Mouse (Mus musculus) bone marrow macrophage, adult 2 months (primary cell): ENCODE measurements around the gene Alk. TPM values are rescaled to one million over a fixed set of nuclear protein-coding genes. Genes with fewer than 3 reads are reported as not detected.

Experiments
- H3K27ac ChIP-seq: 2 replicates; pipeline ENCODE4 v1.5.1; 2012; ENCODE audit warnings: low read depth, low read length; ENCODE audit not compliant: insufficient read depth
- H3K4me1 ChIP-seq: 2 replicates; pipeline ENCODE4 v1.6.1; 2012; ENCODE audit warnings: low read length; ENCODE audit not compliant: control insufficient read depth, insufficient read depth
- H3K4me3 ChIP-seq: 2 replicates; pipeline ENCODE4 v1.5.1; 2012; ENCODE audit warnings: mild to moderate bottlenecking, low read length, moderate library complexity; ENCODE audit not compliant: insufficient read depth
- CTCF ChIP-seq: IDR thresholded peaks from 2 replicates; pipeline ENCODE4 v1.5.1; 2012; ENCODE audit warnings: low read depth, mild to moderate bottlenecking, low read length, moderate library complexity
- POLR2A ChIP-seq: IDR thresholded peaks from 2 replicates; pipeline ENCODE4 v1.6.1; 2012; ENCODE audit warnings: mild to moderate bottlenecking, low read depth, low read length, borderline replicate concordance
- polyA plus RNA-seq: library from polyadenylated mRNA; stranded (reverse); fragments of >200 nt; gene quantifications from 2 replicates; pipeline ENCODE4 v1.2.4, GENCODE M21; 2012; ENCODE audit not compliant: missing spikeins, insufficient read depth, insufficient read length

The Alk gene
- polyA plus RNA-seq, 1 experiment, result not detected

- no peak for TF ChIP-seq CTCF
- no peak for TF ChIP-seq POLR2A
Measured at GRCm38 (mm10) chr17:72120278-72120677, 484.1 kb downstream of the Alk start.

GRCm38 (mm10) chr17:72118376-72118775 is 486.1 kb downstream of the Alk start:
- Histone ChIP-seq H3K4me3 (no peak overlapping the region), H3K27ac (no peak overlapping the region), H3K4me1 (no peaks in the 10 kb centered on the region)
- TF ChIP-seq POLR2A (no peak), CTCF (no peak)

More at GRCm38 (mm10) chr17:72120278-72120677, 484.1 kb downstream of the Alk start:
- Histone ChIP-seq H3K4me3 (no peak overlapping the region), H3K4me1 (no peaks in the 10 kb centered on the region), H3K27ac (no peak overlapping the region)

DNA sequence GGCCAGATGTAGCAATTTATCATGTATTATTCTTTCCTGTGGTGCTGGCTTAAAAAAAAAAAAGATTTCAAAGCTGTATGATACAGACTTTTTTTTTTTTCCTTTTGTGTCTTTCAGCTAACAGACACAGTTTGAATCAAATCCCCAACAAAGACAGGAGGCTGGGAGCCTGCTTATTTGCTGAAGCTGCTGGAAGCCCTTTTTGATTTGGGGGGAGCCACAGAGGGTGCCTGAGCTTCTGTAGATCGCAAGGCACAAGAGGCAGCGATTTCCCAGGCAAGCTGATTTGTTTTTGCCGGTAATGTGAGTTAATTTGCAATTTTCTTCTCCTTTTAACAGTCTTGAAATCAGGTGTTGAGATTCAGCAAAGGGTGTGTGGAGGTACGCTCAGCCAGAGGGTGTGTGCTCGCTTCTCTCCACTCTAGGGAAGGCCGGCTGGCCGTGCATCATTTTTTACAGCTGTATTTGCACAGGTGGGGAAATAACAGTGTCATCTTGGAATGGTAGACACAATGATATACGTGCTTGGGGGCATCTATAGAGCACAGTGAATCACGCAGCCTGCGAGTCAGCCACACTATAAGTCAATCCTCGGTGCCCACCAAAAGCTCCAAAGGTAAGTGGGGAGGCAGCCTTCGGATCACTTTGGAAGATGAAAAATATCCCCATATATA is 489.0 kb downstream of the Alk start:
- Histone ChIP-seq H3K4me1 (no peaks in the 10 kb centered on the region), H3K27ac (no peak overlapping the region), H3K4me3 (no peak overlapping the region)
- no peak for TF ChIP-seq POLR2A
- no peak for TF ChIP-seq CTCF

DNA sequence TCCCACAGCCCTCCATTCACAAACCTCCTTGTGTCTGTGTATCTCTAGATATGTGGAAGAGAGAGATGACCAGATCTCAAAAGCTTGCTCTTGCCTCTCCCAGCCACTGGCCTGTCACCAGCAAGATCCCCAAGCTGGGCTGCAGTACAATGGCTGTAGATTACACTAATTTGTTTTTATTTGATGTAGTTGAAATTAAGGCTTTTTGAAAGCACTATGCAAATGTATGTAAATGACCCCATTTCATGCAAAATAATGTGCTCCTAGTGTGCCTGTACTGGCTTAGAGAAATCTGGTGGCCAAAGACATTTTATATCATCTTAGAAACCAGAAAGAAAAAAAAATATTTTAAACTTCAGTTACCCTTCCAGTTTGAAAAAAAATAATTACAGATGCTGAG is 492.4 kb downstream of the Alk start:
- H3K27ac ChIP-seq, result no peak overlapping the region
- TF ChIP-seq CTCF, result no peak
- TF ChIP-seq POLR2A, result no peak
- H3K4me3 ChIP-seq, result no peak overlapping the region
- H3K4me1 ChIP-seq, result no peaks in the 10 kb centered on the region

GRCm38 (mm10) chr17:72111528-72111927 is 492.9 kb downstream of the Alk start:
- no peak for TF ChIP-seq CTCF
- TF ChIP-seq POLR2A, result no peak
- H3K4me1 ChIP-seq, result no peaks in the 10 kb centered on the region
- no peak overlapping the region for H3K27ac ChIP-seq
- H3K4me3 ChIP-seq, result no peak overlapping the region

GRCm38 (mm10) chr17:72087261-72087703 is 517.1 kb downstream of the Alk start:
- TF ChIP-seq CTCF (no peak), POLR2A (no peak)
- no peak overlapping the region for H3K27ac ChIP-seq

GRCm38 (mm10) chr17:72081396-72081795 is 523.0 kb downstream of the Alk start:
- Histone ChIP-seq H3K27ac (no peak overlapping the region), H3K4me1 (no peaks in the 10 kb centered on the region), H3K4me3 (no peak overlapping the region)
- TF ChIP-seq CTCF (no peak), POLR2A (no peak)

More at GRCm38 (mm10) chr17:72087261-72087703, 517.1 kb downstream of the Alk start:
- Histone ChIP-seq H3K4me3 (no peak overlapping the region), H3K4me1 (no peaks in the 10 kb centered on the region)

DNA sequence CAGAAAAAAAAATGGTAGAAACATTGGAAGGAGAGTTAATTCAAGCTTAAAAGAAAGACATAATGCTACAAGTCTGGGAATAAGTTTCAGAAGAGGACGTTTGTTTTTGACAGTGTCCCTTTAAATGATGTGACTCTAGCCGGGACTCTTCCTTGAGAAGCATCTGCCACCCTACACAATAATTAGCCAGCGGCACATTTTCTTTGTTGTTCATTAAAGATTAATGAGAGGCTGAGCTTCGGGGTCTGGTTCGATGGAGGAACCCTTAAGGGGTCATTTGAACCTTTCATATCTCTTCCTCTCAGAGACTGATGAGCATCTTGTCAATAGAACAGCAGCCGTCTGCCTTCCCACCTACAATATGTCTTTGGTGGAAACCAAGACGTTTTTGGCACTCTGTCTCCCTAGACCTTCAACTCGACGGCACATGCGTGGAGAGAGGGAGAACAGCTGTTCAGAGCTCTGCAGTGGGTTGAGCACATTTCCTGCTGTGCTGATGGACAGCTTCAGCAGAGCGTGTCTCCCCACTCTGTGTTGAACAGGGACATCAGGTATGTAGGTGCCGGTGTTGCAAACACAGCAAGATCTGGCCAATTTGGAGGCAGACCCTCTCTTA is 528.0 kb downstream of the Alk start:
- Histone ChIP-seq H3K27ac (no peak overlapping the region), H3K4me3 (no peak overlapping the region), H3K4me1 (no peaks in the 10 kb centered on the region)
- TF ChIP-seq CTCF, result no peak
- no peak for TF ChIP-seq POLR2A

- H3K4me1 ChIP-seq, result no peaks in the 10 kb centered on the region
- TF ChIP-seq POLR2A (no peak), CTCF (no peak)
- no peak overlapping the region for H3K4me3 ChIP-seq
- H3K27ac ChIP-seq, result no peak overlapping the region
Measured at GRCm38 (mm10) chr17:72071871-72072270, 532.6 kb downstream of the Alk start.

GRCm38 (mm10) chr17:72068176-72068575 is 536.3 kb downstream of the Alk start:
- no peak overlapping the region for H3K4me3 ChIP-seq
- no peaks in the 10 kb centered on the region for H3K4me1 ChIP-seq
- H3K27ac ChIP-seq, result no peak overlapping the region
- TF ChIP-seq CTCF (no peak), POLR2A (no peak)

GRCm38 (mm10) chr17:72062978-72063377 is 541.4 kb downstream of the Alk start:
- no peak overlapping the region for H3K4me3 ChIP-seq

More at GRCm38 (mm10) chr17:72062978-72063377, 541.4 kb downstream of the Alk start:
- no peaks in the 10 kb centered on the region for H3K4me1 ChIP-seq
- TF ChIP-seq CTCF, result no peak
- no peak for TF ChIP-seq POLR2A
- no peak overlapping the region for H3K27ac ChIP-seq
